Mouse (Mus musculus): Measurements from ENCODE around the gene Styx. TPM values are rescaled to one million over a fixed set of nuclear protein-coding genes. Genes with fewer than 3 reads are reported as not detected.
A peak's percentile ranks its signal among the peaks of the same experiment; 100 is the strongest.
"Not testable (repeated sequence)": the region's sequence is repeated elsewhere in the genome, so short reads cannot be mapped to it uniquely, and the experiment has no call there.

The Styx gene
- polyA plus RNA-seq, 1 experiment = 14.7 TPM

GRCm38 (mm10) chr14:45403651-45404050, 52.8 kb downstream of the Styx start:
- H3K4me3 ChIP-seq (replicated peaks; ENCODE audit: insufficient read depth, low read depth, low read length) = no peak overlapping the region
- H3K27me3 ChIP-seq (ENCODE audit: control insufficient read depth, insufficient read depth, low read length) = no peaks in the 10 kb centered on the region
- H3K27ac ChIP-seq (ENCODE audit: insufficient read depth, low read length) = no peak overlapping the region
- no peak for DNase-seq
- H3K4me1 ChIP-seq (ENCODE audit: control insufficient read depth, insufficient read depth, low read length) = no peaks in the 10 kb centered on the region
- 60% methylated on average over 7 of the region's 7 CpGs for WGBS
- TF ChIP-seq CTCF (IDR thresholded peaks at IDR 0.05; ENCODE audit: borderline replicate concordance, insufficient read depth, low read depth, low read length) (no peak), POLR2A (IDR thresholded peaks at IDR 0.05; ENCODE audit: borderline replicate concordance, insufficient read depth, low read length) (no peak)

DNA sequence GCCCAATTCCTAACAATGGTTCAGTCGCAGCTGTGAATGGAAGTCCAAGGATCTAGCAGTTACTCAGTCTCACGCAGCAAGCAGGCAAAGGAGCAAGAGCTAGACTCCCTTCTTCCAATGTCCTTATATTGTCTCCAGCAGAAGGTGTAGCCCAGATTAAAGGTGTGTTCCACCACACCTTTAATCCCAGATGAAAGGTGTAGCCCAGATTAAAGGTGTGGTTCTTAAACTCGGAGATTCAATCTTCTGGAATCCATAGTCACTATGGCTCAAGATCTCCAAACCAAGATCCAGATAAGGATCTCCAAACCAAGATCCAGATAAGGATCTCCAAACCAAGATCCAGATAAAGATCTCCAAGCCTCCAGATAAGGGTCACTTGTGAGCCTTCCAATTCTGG, 53.9 kb downstream of the Styx start, which contains the start of gene Gnpnat1:
Gene Gnpnat1, minus strand, starts transcription at position 101 of the 400 bp plus-strand sequence.
- H3K4me3 ChIP-seq (replicated peaks; ENCODE audit: insufficient read depth, low read depth, low read length); H3K27me3 ChIP-seq (ENCODE audit: control insufficient read depth, insufficient read depth, low read length); H3K27ac ChIP-seq (ENCODE audit: insufficient read depth, low read length); H3K4me1 ChIP-seq (ENCODE audit: control insufficient read depth, insufficient read depth, low read length); DNase-seq: not testable (repeated sequence)
- WGBS = 95% methylated on average over 2 of the region's 3 CpGs

DNA sequence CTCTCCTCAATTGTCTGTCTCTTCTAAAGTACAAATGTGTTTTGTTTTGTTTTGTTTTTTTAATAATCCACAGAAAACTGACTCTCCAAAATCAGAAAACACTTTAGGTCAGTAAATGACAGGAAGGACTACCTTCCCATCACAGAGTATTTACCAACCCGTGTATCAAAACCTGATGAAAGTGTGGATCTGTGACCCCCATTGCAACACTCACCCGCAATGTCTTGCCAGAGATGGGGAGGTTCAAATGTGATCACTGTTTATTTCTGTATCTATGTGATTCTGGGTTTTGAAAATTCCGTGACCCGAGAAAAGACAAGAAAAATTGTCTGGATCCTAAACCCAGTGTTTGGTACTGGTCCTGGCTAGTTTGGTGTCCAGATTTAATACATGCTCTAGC, 65.4 kb downstream of the Styx start:
- H3K4me1 ChIP-seq (ENCODE audit: control insufficient read depth, insufficient read depth, low read length) = no peaks in the 10 kb centered on the region
- no peaks in the 10 kb centered on the region for H3K27me3 ChIP-seq (ENCODE audit: control insufficient read depth, insufficient read depth, low read length)
- WGBS = 92% methylated on average over 4 of the region's 4 CpGs
- H3K27ac ChIP-seq (ENCODE audit: insufficient read depth, low read length) = no peak overlapping the region
- DNase-seq = no peak
- no peak for TF ChIP-seq POLR2A (IDR thresholded peaks at IDR 0.05; ENCODE audit: borderline replicate concordance, insufficient read depth, low read length)
- no peak for TF ChIP-seq CTCF (IDR thresholded peaks at IDR 0.05; ENCODE audit: borderline replicate concordance, insufficient read depth, low read depth, low read length)
- H3K4me3 ChIP-seq (replicated peaks; ENCODE audit: insufficient read depth, low read depth, low read length) = no peak overlapping the region

DNA sequence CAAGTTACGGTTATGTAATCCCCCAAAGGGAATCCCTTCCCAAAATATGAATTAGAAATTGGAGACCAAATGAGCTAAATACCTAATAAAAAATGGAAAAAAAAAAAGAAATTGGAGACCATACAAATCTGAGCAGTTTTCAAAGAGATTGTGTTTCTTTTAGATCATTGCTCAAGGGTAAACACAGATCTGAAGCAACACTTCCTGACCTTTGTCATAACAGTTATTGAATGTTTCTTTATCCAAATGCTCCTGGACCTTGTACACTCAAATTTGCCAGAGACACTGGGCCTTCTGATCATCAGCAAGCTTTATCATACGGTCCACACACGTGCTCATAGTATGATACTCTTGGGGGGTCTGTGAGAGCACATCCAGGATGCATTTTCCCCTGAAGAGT, 67.7 kb downstream of the Styx start:
- Histone ChIP-seq H3K27ac (ENCODE audit: insufficient read depth, low read length) (no peak overlapping the region), H3K4me3 (replicated peaks; ENCODE audit: insufficient read depth, low read depth, low read length) (no peak overlapping the region), H3K27me3 (ENCODE audit: control insufficient read depth, insufficient read depth, low read length) (no peaks in the 10 kb centered on the region), H3K4me1 (ENCODE audit: control insufficient read depth, insufficient read depth, low read length) (no peaks in the 10 kb centered on the region)
- WGBS = 85% methylated on average over 3 of the region's 3 CpGs
- no peak for DNase-seq
- TF ChIP-seq CTCF (IDR thresholded peaks at IDR 0.05; ENCODE audit: borderline replicate concordance, insufficient read depth, low read depth, low read length) = no peak
- TF ChIP-seq POLR2A (IDR thresholded peaks at IDR 0.05; ENCODE audit: borderline replicate concordance, insufficient read depth, low read length) = no peak

DNA sequence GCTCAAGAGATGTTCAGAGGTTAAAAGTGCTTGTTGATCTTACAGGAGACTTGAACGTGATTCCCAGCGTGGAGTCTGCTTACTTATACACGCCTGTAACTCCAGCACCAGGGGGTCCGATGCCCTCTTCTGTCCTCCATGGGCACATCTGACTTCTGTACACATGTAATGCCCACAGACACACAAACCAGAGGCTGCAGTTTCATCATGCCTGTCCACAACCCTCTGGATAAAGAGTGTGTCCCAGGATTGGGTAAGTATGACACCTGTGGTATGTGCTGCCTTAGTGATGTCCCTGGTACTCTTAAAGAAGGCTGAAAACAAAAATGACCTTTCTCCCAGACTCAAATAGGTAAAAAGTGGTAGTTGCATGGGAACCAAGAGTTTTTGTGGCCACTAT, 68.4 kb downstream of the Styx start:
- Histone ChIP-seq H3K4me3 (replicated peaks; ENCODE audit: insufficient read depth, low read depth, low read length) (no peak overlapping the region), H3K27me3 (ENCODE audit: control insufficient read depth, insufficient read depth, low read length) (no peaks in the 10 kb centered on the region), H3K27ac (ENCODE audit: insufficient read depth, low read length) (no peak overlapping the region), H3K4me1 (ENCODE audit: control insufficient read depth, insufficient read depth, low read length) (no peaks in the 10 kb centered on the region)
- TF ChIP-seq POLR2A (IDR thresholded peaks at IDR 0.05; ENCODE audit: borderline replicate concordance, insufficient read depth, low read length) = no peak
- TF ChIP-seq CTCF (IDR thresholded peaks at IDR 0.05; ENCODE audit: borderline replicate concordance, insufficient read depth, low read depth, low read length) = no peak
- WGBS = 62% methylated on average over 4 of the region's 4 CpGs
- DNase-seq = no peak

DNA sequence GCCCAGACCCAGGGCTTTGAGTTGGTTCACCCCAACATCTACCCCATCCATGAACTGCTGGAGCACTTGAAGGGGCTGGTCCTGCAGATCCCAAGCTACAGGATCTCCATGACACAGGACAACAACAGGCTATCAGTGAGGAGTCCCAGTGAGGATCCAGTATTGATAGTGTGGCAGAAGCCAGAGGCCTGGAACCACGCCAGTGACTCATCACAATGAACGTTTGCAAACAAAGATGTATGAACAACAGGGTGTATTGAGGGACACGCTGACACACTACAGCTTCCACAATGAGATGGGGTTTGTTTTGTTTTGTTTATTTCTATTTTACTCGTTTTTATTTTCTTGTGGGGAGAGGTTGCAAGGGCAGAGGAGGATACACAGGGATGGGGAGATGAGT, 71.5 kb downstream of the Styx start:
- no peak overlapping the region for H3K4me3 ChIP-seq (replicated peaks; ENCODE audit: insufficient read depth, low read depth, low read length)
- no peak overlapping the region for H3K27ac ChIP-seq (ENCODE audit: insufficient read depth, low read length)

DNA sequence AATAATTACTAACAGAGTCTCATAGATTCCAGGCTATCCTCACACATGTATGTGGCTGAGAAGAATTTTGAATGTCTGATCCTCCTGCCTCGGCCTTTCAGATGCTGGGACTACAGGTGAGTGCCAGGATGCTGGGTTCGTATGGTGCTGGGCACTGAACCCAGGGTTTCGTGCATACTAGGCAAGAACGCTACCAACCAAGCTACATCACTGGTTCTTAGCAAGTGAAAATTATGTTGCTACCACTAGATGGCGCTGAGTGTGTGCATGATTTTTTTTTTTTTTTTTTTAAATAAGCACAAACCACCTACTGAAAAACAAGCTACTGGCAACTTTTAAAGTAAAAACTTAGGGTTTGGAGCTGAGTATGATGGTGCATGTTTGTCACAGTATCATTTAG, 72.3 kb downstream of the Styx start:
- Histone ChIP-seq H3K27me3 (ENCODE audit: control insufficient read depth, insufficient read depth, low read length) (no peaks in the 10 kb centered on the region), H3K4me3 (replicated peaks; ENCODE audit: insufficient read depth, low read depth, low read length) (no peak overlapping the region), H3K4me1 (ENCODE audit: control insufficient read depth, insufficient read depth, low read length) (no peaks in the 10 kb centered on the region), H3K27ac (ENCODE audit: insufficient read depth, low read length) (no peak overlapping the region)
- DNase-seq = peak; percentile 35 to 42
- TF ChIP-seq CTCF (IDR thresholded peaks at IDR 0.05; ENCODE audit: borderline replicate concordance, insufficient read depth, low read depth, low read length) = peak; percentile 48; the same call in 1 of the 2 replicates
- TF ChIP-seq POLR2A (IDR thresholded peaks at IDR 0.05; ENCODE audit: borderline replicate concordance, insufficient read depth, low read length) = no peak
- 5% methylated on average over 5 of the region's 5 CpGs for WGBS

More for the DNA sequence above, 71.5 kb downstream of the Styx start:
- TF ChIP-seq POLR2A (IDR thresholded peaks at IDR 0.05; ENCODE audit: borderline replicate concordance, insufficient read depth, low read length) (no peak), CTCF (IDR thresholded peaks at IDR 0.05; ENCODE audit: borderline replicate concordance, insufficient read depth, low read depth, low read length) (no peak)
- WGBS = 29% methylated on average over 4 of the region's 4 CpGs
- no peaks in the 10 kb centered on the region for H3K4me1 ChIP-seq (ENCODE audit: control insufficient read depth, insufficient read depth, low read length)
- no peaks in the 10 kb centered on the region for H3K27me3 ChIP-seq (ENCODE audit: control insufficient read depth, insufficient read depth, low read length)
- DNase-seq = peak; percentile 13 to 14

DNA sequence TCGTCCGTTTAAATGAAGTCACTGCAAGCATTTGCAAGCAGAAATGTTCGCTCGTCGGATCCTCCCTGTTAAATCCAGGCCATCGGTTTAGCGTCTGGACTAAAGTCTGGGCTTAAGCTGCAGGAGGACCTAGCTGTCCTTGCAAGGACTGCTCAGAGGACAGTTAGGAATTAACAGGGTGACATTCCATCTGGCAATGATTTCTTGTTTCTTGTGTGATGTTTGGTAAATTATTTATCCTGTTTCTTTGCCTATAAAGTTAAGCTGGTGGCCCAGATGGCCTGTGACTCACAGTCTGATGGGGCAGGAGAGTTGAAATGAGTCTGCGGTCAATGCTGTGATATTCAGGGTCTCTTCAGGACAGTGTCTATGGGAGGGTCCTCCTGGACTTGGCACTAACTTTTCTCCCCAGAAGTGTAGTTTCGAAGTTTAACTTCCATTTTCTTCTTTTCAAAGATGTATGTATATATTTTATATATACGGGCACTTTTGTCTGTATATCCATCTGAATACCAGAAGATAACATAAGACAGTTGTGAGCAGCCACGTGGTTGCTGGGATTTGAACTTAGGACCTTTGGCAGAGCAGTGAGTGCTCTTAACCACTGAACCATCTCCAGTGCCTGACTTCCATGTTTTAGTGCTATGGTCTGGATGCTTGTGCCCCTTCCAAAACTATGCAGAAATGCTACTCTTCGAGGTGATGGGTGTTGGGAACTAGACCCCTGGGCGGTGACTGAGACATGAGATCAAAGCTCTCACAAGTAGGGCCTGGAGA, 79.4 kb downstream of the Styx start:
- Histone ChIP-seq H3K27ac (ENCODE audit: insufficient read depth, low read length) (no peak overlapping the region), H3K4me3 (replicated peaks; ENCODE audit: insufficient read depth, low read depth, low read length) (no peak overlapping the region), H3K27me3 (ENCODE audit: control insufficient read depth, insufficient read depth, low read length) (no peaks in the 10 kb centered on the region; the same call in 1 of the 2 replicates), H3K4me1 (ENCODE audit: control insufficient read depth, insufficient read depth, low read length) (no peaks in the 10 kb centered on the region)
- 91% methylated on average over 13 of the region's 13 CpGs for WGBS
- TF ChIP-seq CTCF (IDR thresholded peaks at IDR 0.05; ENCODE audit: borderline replicate concordance, insufficient read depth, low read depth, low read length) (no peak), POLR2A (IDR thresholded peaks at IDR 0.05; ENCODE audit: borderline replicate concordance, insufficient read depth, low read length) (no peak)
- DNase-seq = no peak

All from cerebellum, adult 2 months (tissue).